Mouse (Mus musculus) forebrain, embryonic 16.5 days (tissue): Measurements from ENCODE around the gene 1700030J22Rik. TPM values are rescaled to one million over a fixed set of nuclear protein-coding genes. Genes with fewer than 3 reads are reported as not detected.

Experiments
- ATAC-seq: fragments of 200-750 bp; cut with Nextera tagmentation; 2 replicates; pipeline ENCODE4 v1.8.0; 2017; ENCODE audit warnings: mild to moderate bottlenecking, moderate library complexity
- H3K27ac ChIP-seq: fragments of 300-500 bp; sonication (generic); 2 replicates; pipeline ENCODE4 v1.5.1; 2014; ENCODE audit warnings: low read length, control low read depth
- H3K27me3 ChIP-seq: fragments of 300-500 bp; sonication (generic); replicated peaks from 2 replicates; pipeline ENCODE4 v1.6.1; 2014; ENCODE audit warnings: low read length; ENCODE audit not compliant: control insufficient read depth, insufficient read depth
- H3K36me3 ChIP-seq: fragments of 300-500 bp; sonication (generic); 2 replicates; pipeline ENCODE4 v1.6.1; 2014; ENCODE audit not compliant: control insufficient read depth, insufficient read depth
- H3K4me1 ChIP-seq: fragments of 300-500 bp; sonication (generic); replicated peaks from 2 replicates; pipeline ENCODE4 v1.6.1; 2014; ENCODE audit warnings: low read length; ENCODE audit not compliant: control insufficient read depth, insufficient read depth
- H3K4me2 ChIP-seq: fragments of 300-500 bp; sonication (generic); 2 replicates; pipeline ENCODE4 v1.6.1; 2014; ENCODE audit warnings: mild to moderate bottlenecking, low read length, control low read depth
- H3K4me3 ChIP-seq: fragments of 300-500 bp; sonication (generic); replicated peaks from 2 replicates; pipeline ENCODE4 v1.5.1; 2014; ENCODE audit warnings: mild to moderate bottlenecking, low read length, control low read depth
- H3K9ac ChIP-seq: fragments of 300-500 bp; sonication (generic); replicated peaks from 2 replicates; pipeline ENCODE4 v1.6.1; 2014; ENCODE audit warnings: low read depth, low read length, control low read depth
- H3K9me3 ChIP-seq: fragments of 300-500 bp; sonication (generic); 2 replicates; pipeline ENCODE4 v1.6.1; 2016; ENCODE audit warnings: low read length; ENCODE audit not compliant: control insufficient read depth
- WGBS: fragments of 180-500 bp; shearing (Covaris S2); extraction: QIAGEN DNeasy Blood & Tissue Kit; methylation state at CpG from one replicate; pipeline ENCODE4 v1.1.7; 2014; 5-methylcytosine and 5-hydroxymethylcytosine counted together
- polyA plus RNA-seq: library from polyadenylated mRNA; unstranded; fragments of >200 nt; fragmentation: Nextera tagmentation; extraction: Ambion mirVana; gene quantifications from 2 replicates; pipeline ENCODE4 v1.2.1, GENCODE M21; 2015

The 1700030J22Rik gene
- polyA plus RNA-seq, 1 experiment from 2014 or later: 6.8 TPM

GRCm38 (mm10) chr8:116922060-116922757, 56.5 kb downstream of the 1700030J22Rik start:
- 32% methylated on average over 17 of the region's 17 CpGs for WGBS
- H3K36me3 ChIP-seq: no peaks in the 10 kb centered on the region

GRCm38 (mm10) chr8:116921337-116922059, 57.3 kb downstream of the 1700030J22Rik start, which contains the start of the genes Cmc2 and Cenpn:
Gene Cmc2, minus strand, starts transcription at chr8:116921455.
Gene Cenpn, plus strand, starts transcription at chr8:116921730.
- H3K36me3 ChIP-seq: no peaks in the 10 kb centered on the region
- H3K4me2 ChIP-seq: peak within 1 kb of the TSS; percentile 85
- 0% methylated on average over 57 of the region's 57 CpGs for WGBS
- no peaks in the 10 kb centered on the region for H3K9me3 ChIP-seq
- H3K4me1 ChIP-seq: peaks cover 10% of the 10 kb centered on the region
- H3K4me3 ChIP-seq: peak within 1 kb of the TSS; percentile 57
- H3K27ac ChIP-seq: peak within 1 kb of the TSS; percentile 81
- H3K9ac ChIP-seq: peak within 1 kb of the TSS; percentile 72
- peak; percentile 96 for ATAC-seq
- H3K27me3 ChIP-seq: no peaks in the 10 kb centered on the region

More at GRCm38 (mm10) chr8:116922060-116922757, 56.5 kb downstream of the 1700030J22Rik start:
- Histone ChIP-seq H3K27me3 (no peaks in the 10 kb centered on the region), H3K27ac (no peak overlapping the region), H3K9me3 (no peaks in the 10 kb centered on the region), H3K4me1 (peaks cover 10% of the 10 kb centered on the region), H3K9ac (peak overlapping the region; percentile 72), H3K4me2 (peak overlapping the region; percentile 85), H3K4me3 (peak overlapping the region; percentile 57)
- ATAC-seq: no peak

- Histone ChIP-seq H3K27ac (peak overlapping the region; percentile 81), H3K4me1 (peaks cover 10% of the 10 kb centered on the region), H3K9me3 (no peaks in the 10 kb centered on the region), H3K4me3 (peak overlapping the region; percentile 57), H3K4me2 (peak overlapping the region; percentile 85), H3K27me3 (no peaks in the 10 kb centered on the region), H3K9ac (peak overlapping the region; percentile 72), H3K36me3 (no peaks in the 10 kb centered on the region)
- 0% methylated on average over 22 of the region's 22 CpGs for WGBS
- peak; percentile 57 for ATAC-seq
These were observed 57.8 kb downstream of the 1700030J22Rik start for GRCm38 (mm10) chr8:116921005-116921336.

Other genes starting within 250 kb of the 1700030J22Rik start
- gene Cdyl2, start 246.0 kb downstream of the 1700030J22Rik start, polyA plus RNA-seq: 8.6 and 8.9 TPM in 2 replicates
- 28.6 and 30.8 TPM in 2 replicates for gene Cmc2, start 57.5 kb downstream of the 1700030J22Rik start, polyA plus RNA-seq
- gene Cenpn, start 57.2 kb downstream of the 1700030J22Rik start, polyA plus RNA-seq: 13.5 and 15.2 TPM in 2 replicates
- gene Atmin, start 35.6 kb downstream of the 1700030J22Rik start, polyA plus RNA-seq: 17.6 and 19.1 TPM in 2 replicates
- gene Gcsh, start 14.6 kb upstream of the 1700030J22Rik start, polyA plus RNA-seq: 75.4 and 81.4 TPM in 2 replicates
- gene Pkd1l2, start 103.5 kb upstream of the 1700030J22Rik start, polyA plus RNA-seq: not detected in 2 replicates
- gene Bco1, start 116.9 kb upstream of the 1700030J22Rik start, polyA plus RNA-seq: 0.11 TPM in 1 of 2 replicates, not detected in the other
- 3.5 and 3.7 TPM in 2 replicates for gene Gan, start 179.2 kb upstream of the 1700030J22Rik start, polyA plus RNA-seq